24 mouse cellular contexts compared by ENCODE assay signal in genomic region chr4:102884228-102884627, GRCm38 (mm10).
"Had no signal": no experiment of that assay in that cellular context is flagged by ENCODE, and none has a peak within 500 bp of the region (broad histone marks: within the 10 kb centered on the region; RNA-seq: fewer than 3 reads in every experiment).

No protein-coding gene starts in this region.

- DNase-seq: gastrocnemius, adult 2 months; gastrocnemius, postnatal 10 days; gastrocnemius, postnatal 25 days; heart, adult 18-20 months; heart, postnatal 10 days; heart, postnatal 4 days; kidney, adult 18-20 months; kidney, adult 8-10 months; kidney, postnatal 10 days; kidney, postnatal 25 days; kidney, postnatal 4 days; liver; liver, embryonic 13.5 days had no signal

- H3K4me3 ChIP-seq: gastrocnemius, adult 2 months; heart, embryonic 10.5 days; heart, embryonic 12.5 days; hindbrain, embryonic 10.5 days; hindbrain, embryonic 12.5 days; intestine, embryonic 15.5 days; limb, embryonic 10.5 days; limb, embryonic 12.5 days; liver, embryonic 13.5 days; liver, embryonic 15.5 days had no signal

- ATAC-seq: hindbrain, embryonic 16.5 days; intestine, embryonic 15.5 days; intestine, postnatal 0 days had no signal

- H3K27ac ChIP-seq: gastrocnemius, adult 2 months; heart, embryonic 10.5 days; hindbrain, embryonic 10.5 days; hindbrain, embryonic 12.5 days; hindbrain, embryonic 14.5 days; intestine, embryonic 15.5 days; limb, embryonic 10.5 days; limb, embryonic 12.5 days; liver, embryonic 13.5 days; liver, embryonic 15.5 days had no signal
